Mouse (Mus musculus) layer of hippocampus, adult 9-10 months (tissue): Measurements from ENCODE around the gene Cct5.
"Not testable (repeated sequence)": the region's sequence is repeated elsewhere in the genome, so short reads cannot be mapped to it uniquely, and the experiment has no call there.

Source experiments
- DNase-seq: peaks from one replicate; pipeline ENCODE4 v3.0.0; 2022; ENCODE audit warnings: low spot score

Cct5 gene

GRCm38 (mm10) chr15:31599834-31600233, 1.8 kb downstream of the Cct5 start:
- DNase-seq: no peak

GRCm38 (mm10) chr15:31595651-31596050, 6.0 kb downstream of the Cct5 start:
- DNase-seq: no peak

- DNase-seq: no peak
Measured at GRCm38 (mm10) chr15:31594260-31594659, 7.3 kb downstream of the Cct5 start.

GRCm38 (mm10) chr15:31592531-31592930, 9.1 kb downstream of the Cct5 start:
- no peak for DNase-seq

GRCm38 (mm10) chr15:31590176-31590575, 11.4 kb downstream of the Cct5 start:
- no peak for DNase-seq

- DNase-seq: no peak
Measured at GRCm38 (mm10) chr15:31588989-31589640, 12.5 kb downstream of the Cct5 start.

- DNase-seq: no peak
Measured at GRCm38 (mm10) chr15:31587789-31588188, 13.8 kb downstream of the Cct5 start.

GRCm38 (mm10) chr15:31586519-31586918, 15.1 kb downstream of the Cct5 start:
- DNase-seq: peak; percentile 91

- no peak for DNase-seq
Measured at GRCm38 (mm10) chr15:31586088-31586487, 15.5 kb downstream of the Cct5 start.

GRCm38 (mm10) chr15:31585238-31585637, 16.4 kb downstream of the Cct5 start:
- DNase-seq: no peak

- DNase-seq: no peak
Measured at GRCm38 (mm10) chr15:31583304-31584085, 18.1 kb downstream of the Cct5 start.

- not testable (repeated sequence) for DNase-seq
Measured at GRCm38 (mm10) chr15:31581086-31581485, 20.5 kb downstream of the Cct5 start.

GRCm38 (mm10) chr15:31576076-31576475, 25.5 kb downstream of the Cct5 start:
- no peak for DNase-seq

- DNase-seq: no peak
Measured at GRCm38 (mm10) chr15:31573692-31574091, 27.9 kb downstream of the Cct5 start.

- DNase-seq: no peak
Measured at GRCm38 (mm10) chr15:31573287-31573686, 28.3 kb downstream of the Cct5 start.

GRCm38 (mm10) chr15:31571906-31572722, 29.5 kb downstream of the Cct5 start:
- no peak for DNase-seq

GRCm38 (mm10) chr15:31570959-31571358, 30.6 kb downstream of the Cct5 start:
- DNase-seq: no peak

- DNase-seq: no peak
Measured at GRCm38 (mm10) chr15:31569325-31570022, 32.1 kb downstream of the Cct5 start.

GRCm38 (mm10) chr15:31568581-31568996, 33.0 kb downstream of the Cct5 start:
- no peak for DNase-seq

GRCm38 (mm10) chr15:31567431-31567830, 34.2 kb downstream of the Cct5 start:
- no peak for DNase-seq

- DNase-seq: no peak
Measured at GRCm38 (mm10) chr15:31565786-31566185, 35.8 kb downstream of the Cct5 start.

GRCm38 (mm10) chr15:31565184-31565583, 36.4 kb downstream of the Cct5 start, which contains the start of gene Cmbl:
TSS of gene Cmbl (plus strand) at chr15:31565389.
- no peak for DNase-seq
